Mouse (Mus musculus): ENCODE results near the gene Svs6. TPM values are rescaled to one million over a fixed set of nuclear protein-coding genes. Genes with fewer than 3 reads are reported as not detected.
"Not testable (repeated sequence)": the region's sequence is repeated elsewhere in the genome, so short reads cannot be mapped to it uniquely, and the experiment has no call there.

Svs6 gene
- total RNA-seq (2021) = not detected
- long read RNA-seq, experiment 1 = 0 reads
- long read RNA-seq, experiment 2 = 0 reads

GRCm38 (mm10) chr2:164316451-164316850, at the start of gene Svs6:
Gene Svs6, plus strand, starts transcription at chr2:164316751.
- not testable (repeated sequence) for DNase-seq

DNA sequence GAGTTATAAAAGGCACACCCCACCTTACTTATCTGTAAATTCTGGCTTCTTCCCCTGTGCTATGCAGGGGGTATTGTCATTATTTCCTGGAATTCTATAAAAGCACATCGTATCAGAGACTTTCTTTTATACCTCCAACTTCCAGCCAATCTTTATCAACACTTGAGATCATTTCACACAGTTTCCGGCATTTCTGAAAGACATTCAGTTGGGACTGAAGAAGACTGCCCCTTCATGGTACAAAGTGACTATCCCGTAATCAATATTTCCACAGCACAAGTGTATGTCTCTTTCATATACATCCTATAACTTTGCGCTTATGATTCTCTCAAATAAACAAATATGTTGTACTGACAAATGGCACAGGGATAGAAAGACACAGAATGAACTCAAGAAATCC, 38.2 kb upstream of the Svs6 start, which contains the start of gene Svs4:
Svs4 (minus strand) TSS at position 101 of the 400 bp plus-strand sequence.
- no peak for DNase-seq

DNA sequence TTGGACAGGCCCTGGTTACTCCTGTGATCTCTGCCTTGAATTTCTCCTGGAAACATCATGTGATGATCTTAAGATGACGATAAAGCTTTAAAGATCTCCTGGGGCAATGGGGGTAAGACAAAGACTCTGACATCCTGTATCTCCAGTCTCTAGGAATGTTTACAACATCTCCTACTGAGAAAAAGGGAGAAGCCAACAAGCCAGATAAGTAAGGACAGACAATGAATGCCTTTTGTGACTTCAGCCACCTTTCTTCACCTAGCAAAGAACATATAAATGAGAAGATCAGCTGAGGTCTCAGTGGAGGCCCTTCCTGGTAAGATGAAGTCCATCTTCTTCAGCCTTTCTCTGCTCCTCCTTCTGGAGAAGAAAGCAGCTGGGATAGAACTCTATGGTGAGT, 27.6 kb upstream of the Svs6 start, which contains the start of gene Svs3a:
Svs3a (plus strand) TSS at position 301 of the 400 bp plus-strand sequence.
- not testable (repeated sequence) for DNase-seq

DNA sequence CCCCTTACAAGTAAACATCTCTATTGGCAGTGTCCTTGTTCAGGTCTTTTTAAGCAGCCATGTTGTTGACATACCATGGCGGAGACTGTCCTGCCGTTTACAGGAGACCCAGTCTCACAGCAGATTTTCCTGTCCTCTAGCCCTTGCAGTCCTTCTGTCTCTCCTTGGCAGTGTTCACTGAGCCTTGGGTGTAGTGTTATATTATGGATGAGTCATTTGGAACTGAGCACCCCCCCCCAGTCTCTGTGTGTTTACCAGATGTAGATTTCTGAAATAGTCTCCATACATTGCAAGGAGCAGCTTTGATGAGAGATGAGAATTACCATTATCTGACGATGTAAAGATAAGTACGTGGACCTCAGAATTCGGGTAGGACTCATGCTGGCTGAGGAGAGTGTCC, 4.0 kb upstream of the Svs6 start:
- no peak for DNase-seq

- DNase-seq = not testable (repeated sequence)
Measured at GRCm38 (mm10) chr2:164315460-164315859, 1.1 kb upstream of the Svs6 start.

DNA sequence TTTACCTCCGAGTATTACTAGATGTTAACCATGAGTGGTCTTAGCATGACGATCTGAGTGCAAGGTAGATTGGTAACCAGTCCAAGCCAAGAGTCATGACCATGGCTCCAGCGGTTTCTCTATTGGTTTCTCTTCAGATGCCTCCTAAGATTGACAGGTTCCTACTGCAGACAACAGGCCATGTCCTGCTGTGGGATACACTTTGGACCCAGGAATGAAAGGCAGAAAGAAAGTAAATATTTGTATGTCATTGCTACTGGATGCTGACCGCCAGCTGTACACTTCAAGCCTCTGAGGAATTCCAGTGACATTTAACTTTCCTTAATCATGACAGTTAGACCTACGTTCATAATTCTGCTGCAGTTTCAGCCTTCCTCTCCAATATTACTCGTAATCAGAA, 4.4 kb downstream of the Svs6 start:
- no peak for DNase-seq

DNA sequence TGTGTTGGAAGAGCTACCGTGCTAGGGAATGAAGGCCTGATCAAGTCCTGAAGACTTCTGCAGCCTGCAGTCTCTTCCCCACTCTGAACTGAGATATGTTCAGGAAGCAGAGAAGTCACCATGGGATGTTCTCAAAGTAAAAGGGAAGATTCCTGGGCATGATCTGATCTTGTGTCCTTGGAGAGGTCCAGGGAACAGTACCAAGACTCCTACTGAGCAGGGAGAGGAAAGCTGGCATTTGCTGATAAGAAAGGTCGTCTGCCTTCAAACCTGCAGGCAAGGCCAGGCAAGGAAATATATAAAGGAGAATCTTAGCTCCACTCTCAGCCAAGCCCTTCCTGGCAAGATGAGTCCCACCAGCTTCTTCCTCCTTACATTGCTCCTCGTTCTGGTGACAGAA, 15.9 kb downstream of the Svs6 start, which contains the start of gene Svs5:
Svs5 (plus strand) TSS at position 301 of the 400 bp plus-strand sequence.
- DNase-seq = not testable (repeated sequence)

- DNase-seq = not testable (repeated sequence)
Measured at GRCm38 (mm10) chr2:164343732-164344131, 27.2 kb downstream of the Svs6 start.

GRCm38 (mm10) chr2:164347697-164348096, 31.1 kb downstream of the Svs6 start:
- DNase-seq = not testable (repeated sequence)

GRCm38 (mm10) chr2:164348980-164349379, 32.4 kb downstream of the Svs6 start:
- DNase-seq = peak; percentile 50

DNA sequence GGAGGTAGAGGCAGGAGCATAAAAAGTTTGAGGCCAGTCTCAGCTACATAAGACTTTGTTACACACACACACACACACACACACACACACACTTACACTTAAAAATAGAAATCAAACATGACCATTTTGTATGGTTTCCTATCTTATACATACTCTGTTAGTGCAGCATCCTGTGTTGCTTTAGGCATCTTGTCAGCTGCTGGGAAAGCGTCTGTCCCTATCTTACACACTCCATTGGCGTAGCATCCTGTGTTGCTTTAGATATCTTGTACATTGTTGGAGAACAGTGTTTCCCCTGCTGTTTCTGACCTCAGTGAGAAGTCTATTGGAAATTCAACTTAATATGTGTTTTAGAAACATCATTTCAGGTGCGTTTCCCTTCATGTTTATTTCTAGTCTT, 36.1 kb downstream of the Svs6 start:
- no peak for DNase-seq

DNA sequence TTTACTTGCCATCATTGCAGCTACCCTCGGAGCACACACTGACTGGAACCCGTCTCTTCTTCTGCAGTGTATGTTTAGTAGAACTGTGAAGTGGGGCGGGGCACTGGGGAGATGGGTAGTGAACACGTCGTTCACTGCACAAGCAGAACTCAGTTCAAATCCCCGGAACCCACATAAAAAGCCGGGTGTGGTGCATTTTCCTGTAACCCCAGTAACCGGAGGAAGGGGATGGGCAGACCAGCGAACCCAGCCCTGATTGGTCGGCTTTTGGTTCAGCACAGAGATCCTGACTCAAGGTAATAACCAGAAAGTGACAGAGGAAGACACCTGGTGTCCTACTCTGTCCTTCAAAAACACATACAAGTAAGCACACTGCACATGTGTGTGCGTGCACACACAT, 36.8 kb downstream of the Svs6 start:
- no peak for DNase-seq

DNA sequence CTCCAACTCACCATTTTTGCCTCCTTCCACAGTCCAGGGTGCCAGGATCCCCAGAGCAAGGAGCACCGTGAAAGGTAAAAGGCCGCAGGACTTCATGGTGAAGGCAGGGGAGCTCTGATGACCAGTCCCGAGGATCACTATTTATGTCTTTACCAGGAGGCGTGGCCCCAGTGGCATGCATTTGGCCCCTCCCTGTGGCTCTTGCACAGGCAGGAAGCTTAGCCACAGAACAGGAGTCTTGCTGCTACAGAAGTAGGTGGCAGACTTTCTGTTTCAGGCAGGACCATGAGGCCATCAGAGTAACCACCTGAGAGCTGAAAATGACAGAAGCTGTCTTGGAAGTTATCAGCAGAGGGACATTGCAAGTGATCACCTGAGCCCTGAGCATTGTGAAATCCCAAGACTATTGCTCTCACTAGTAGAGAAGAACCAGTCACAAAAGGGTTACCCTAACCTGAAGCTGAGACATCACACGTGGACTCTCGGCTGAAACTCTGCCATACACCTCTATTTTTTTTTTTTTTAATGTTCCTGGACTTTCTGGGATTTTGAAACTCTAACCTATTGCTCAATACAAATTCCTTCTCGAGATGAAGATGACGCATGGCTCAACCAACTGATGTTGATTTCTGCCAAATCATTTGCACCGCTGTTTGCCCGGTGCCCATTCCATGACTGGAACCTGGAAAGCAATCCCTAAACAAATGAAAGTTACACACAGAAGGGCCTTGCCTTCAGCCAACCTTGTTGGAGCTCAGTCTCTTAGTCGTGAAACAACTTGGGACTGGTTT, 39.8 kb downstream of the Svs6 start:
- peak; percentile 11 for DNase-seq

GRCm38 (mm10) chr2:164358373-164358772, 41.8 kb downstream of the Svs6 start:
- no peak for DNase-seq

- DNase-seq = no peak
Measured at GRCm38 (mm10) chr2:164359031-164359430, 42.5 kb downstream of the Svs6 start.

DNA sequence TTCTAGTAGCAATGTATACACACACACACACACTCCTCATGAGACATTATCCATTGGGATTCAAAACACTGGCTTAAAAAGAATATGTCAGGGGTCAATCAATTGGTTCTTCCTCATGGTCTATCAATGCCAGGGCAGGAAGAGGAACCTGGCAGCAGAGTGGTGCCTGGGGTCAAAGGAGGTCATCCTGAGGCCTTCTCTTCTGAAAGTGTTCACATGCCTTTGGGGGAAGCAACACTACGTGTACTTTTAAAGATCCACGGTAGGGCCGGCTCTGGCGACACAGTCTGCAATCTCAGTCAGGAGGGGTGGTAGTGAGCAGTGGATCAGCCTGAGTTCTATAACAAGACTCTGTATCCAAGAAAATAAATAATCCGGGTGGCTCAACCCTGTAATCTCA, 43.1 kb downstream of the Svs6 start:
- DNase-seq = no peak

GRCm38 (mm10) chr2:164360974-164361657, 44.6 kb downstream of the Svs6 start:
- no peak for DNase-seq

- no peak for DNase-seq
Measured at GRCm38 (mm10) chr2:164366947-164367346, 50.4 kb downstream of the Svs6 start.

Small RNA genes within 50 kb of the gene (microRNA-seq; reads per million reads assigned to microRNA genes)
- gene Mir7678 = not detected

Other genes with a start within 250 kb of the Svs6 start
- gene Stk4, start 246.4 kb upstream of the Svs6 start, total RNA-seq (2021) = 10 to 100 TPM; 27.9 to 30.1 TPM
- 10 to 100 TPM; 24.6 to 29.5 TPM for gene Tomm34, start 245.6 kb upstream of the Svs6 start, total RNA-seq (2021)
- under 1 TPM; 0.09 to 0.15 TPM for gene Kcns1, start 145.6 kb upstream of the Svs6 start, total RNA-seq (2021)
- gene Wfdc5, start 134.0 kb upstream of the Svs6 start, total RNA-seq (2021) = not detected
- not detected for gene Wfdc12, start 126.1 kb upstream of the Svs6 start, total RNA-seq (2021)
- not detected for gene Wfdc15a, start 116.6 kb upstream of the Svs6 start, total RNA-seq (2021)
- not detected for gene Wfdc15b, start 95.1 kb upstream of the Svs6 start, total RNA-seq (2021)
- not detected for gene Svs2, start 78.3 kb upstream of the Svs6 start, total RNA-seq (2021)
- not detected for gene Svs3b, start 60.1 kb upstream of the Svs6 start, total RNA-seq (2021)
- not detected for gene Svs4, start 38.3 kb upstream of the Svs6 start, total RNA-seq (2021)
- gene Svs3a, start 27.5 kb upstream of the Svs6 start, total RNA-seq (2021) = not detected
- under 1 TPM in 1 of 2 experiments, not detected in 1; 0.45 TPM for gene Svs5, start 16.0 kb downstream of the Svs6 start, total RNA-seq (2021)
- gene Slpi, start 72.3 kb downstream of the Svs6 start, total RNA-seq (2021) = 10 to 100 TPM in 1 of 2 experiments, 1 to 10 TPM in 1; 9.1 to 13.2 TPM
- under 1 TPM in 1 of 2 experiments, not detected in 1; 0.15 TPM for gene Rbpjl, start 86.4 kb downstream of the Svs6 start, total RNA-seq (2021)
- gene Matn4, start 88.4 kb downstream of the Svs6 start, total RNA-seq (2021) = 1 to 10 TPM; 2.3 to 2.7 TPM
- gene Sdc4, start 127.1 kb downstream of the Svs6 start, total RNA-seq (2021) = 100 to 1,000 TPM; 101 to 246 TPM
- 10 to 100 TPM; 31.7 to 34.5 TPM for gene Sys1, start 140.2 kb downstream of the Svs6 start, total RNA-seq (2021)
- 1 to 10 TPM; 2.5 to 4.8 TPM for gene Gm20458, start 144.2 kb downstream of the Svs6 start, total RNA-seq (2021)
- not detected for gene Trp53tg5, start 157.0 kb downstream of the Svs6 start, total RNA-seq (2021)
- gene Dbndd2, start 169.4 kb downstream of the Svs6 start, total RNA-seq (2021) = 10 to 100 TPM; 13.1 to 20.5 TPM
- gene Pigt, start 180.8 kb downstream of the Svs6 start, total RNA-seq (2021) = 10 to 100 TPM; 87.4 to 93.0 TPM
- gene Wfdc2, start 245.7 kb downstream of the Svs6 start, total RNA-seq (2021) = 1 to 10 TPM; 1.9 to 2.9 TPM